Mouse (Mus musculus) Patski (cell line): ENCODE measurements at regions not wholly inside any gene's neighbourhood (a gene's known extent, or its start where the extent isn't known, plus 50 kb on each side); places are given as distances from the start of the nearest gene placed in this dataset.

Experiments
- ATAC-seq: fragments of 100-300 bp; one replicate; pipeline ENCODE4 v1.8.0; 2021
- CTCF ChIA-PET: fragments of 350-600 bp; sonication (Branson Sonifier 250); formaldehyde crosslinking; loops from one replicate; lab custom pipeline; 2022; ENCODE audit warnings: inconsistent platforms; lab: Charles Lee
- POLR2A ChIA-PET: fragments of 350-600 bp; sonication (Branson Sonifier 250); formaldehyde crosslinking; loops from one replicate; lab custom pipeline; 2022; ENCODE audit warnings: antibody characterized with exemption, inconsistent platforms; lab: Charles Lee
- DNase-seq: peaks from one replicate; pipeline ENCODE4 v3.0.0-alpha.2; 2011; ENCODE audit warnings: low read depth, low spot score
- H3K27me3 ChIP-seq: fragments of 371-371 bp; one replicate; pipeline ENCODE4 v1.5.1; 2021
- CTCF ChIP-seq: fragments of 100-300 bp; IDR thresholded peaks from one replicate; pipeline ENCODE4 v1.5.1; 2021
- in situ Hi-C: fragments of 300-500 bp; cut with MboI; formaldehyde crosslinking; loops from 3 replicates; pipeline ENCODE4 v1.11.1; 2018; ENCODE audit warnings: low pct_unique_long_range_greater_than_20kb, mixed read lengths

GRCm38 (mm10) chr1:113210095-113210494, 1345.4 kb upstream of the Dsel start:
- no peak for TF ChIP-seq CTCF
- DNase-seq (no peak), ATAC-seq (no peak)
- POLR2A ChIA-PET = no interaction called here
- CTCF ChIA-PET = no interaction called here
- in situ Hi-C loops = no loop called here
- H3K27me3 ChIP-seq = no peaks in the 10 kb centered on the region

- CTCF ChIA-PET = no interaction called here
- DNase-seq = no peak
Observed at GRCm38 (mm10) chr1:113204019-113204418, 1339.3 kb upstream of the Dsel start.

GRCm38 (mm10) chr1:113194116-113194812, 1329.5 kb upstream of the Dsel start:
- ChIA-PET CTCF (no interaction called here), POLR2A (no interaction called here)
- ATAC-seq (no peak), DNase-seq (no peak)
- H3K27me3 ChIP-seq = no peaks in the 10 kb centered on the region
- TF ChIP-seq CTCF = no peak
- in situ Hi-C loops = no loop called here

More at GRCm38 (mm10) chr1:113204019-113204418, 1339.3 kb upstream of the Dsel start:
- H3K27me3 ChIP-seq = no peaks in the 10 kb centered on the region
- TF ChIP-seq CTCF = no peak
- POLR2A ChIA-PET = no interaction called here
- no peak for ATAC-seq
- in situ Hi-C loops = no loop called here

DNA sequence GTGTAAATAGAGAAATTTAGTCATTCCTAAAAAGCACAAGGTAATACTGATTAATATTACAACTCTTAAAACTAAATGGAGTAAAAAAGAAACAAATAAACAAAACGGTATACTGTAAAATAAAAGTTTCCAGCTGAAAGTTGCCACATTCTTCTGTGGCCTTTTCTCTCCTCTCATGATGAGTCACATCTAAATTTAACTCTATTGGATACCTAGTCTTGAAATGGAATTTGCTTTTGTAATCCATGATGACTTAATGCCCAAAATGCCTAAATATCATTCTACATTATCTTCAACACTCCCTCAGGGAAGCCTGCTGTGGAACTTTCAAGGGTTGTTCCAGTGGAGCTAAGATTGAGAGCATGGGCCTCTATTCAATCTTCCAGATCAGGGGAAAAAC, 1298.5 kb upstream of the Dsel start:
- POLR2A ChIA-PET = no interaction called here
- H3K27me3 ChIP-seq = no peaks in the 10 kb centered on the region
- CTCF ChIA-PET = no interaction called here
- ATAC-seq = no peak
- in situ Hi-C loops = no loop called here
- no peak for DNase-seq
- no peak for TF ChIP-seq CTCF
